Mouse (Mus musculus): ENCODE results near the gene Hcn2.

Hcn2 gene

DNA sequence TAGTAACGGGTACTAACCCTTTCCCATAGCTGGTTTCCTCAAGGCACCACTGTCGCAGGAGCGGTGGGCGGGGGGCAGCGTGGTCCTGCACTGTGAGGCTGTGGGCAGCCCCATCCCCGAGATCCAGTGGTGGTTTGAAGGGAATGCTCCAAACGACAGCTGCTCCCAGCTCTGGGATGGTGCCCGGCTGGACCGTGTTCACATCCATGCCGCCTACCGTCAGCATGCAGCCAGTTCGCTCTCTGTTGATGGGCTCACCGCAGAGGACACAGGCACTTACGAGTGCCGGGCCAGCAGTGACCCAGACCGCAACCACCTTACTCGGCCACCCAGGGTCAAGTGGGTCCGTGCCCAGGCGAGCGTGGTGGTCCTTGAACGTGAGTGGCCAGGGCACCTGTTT lies 7.8 kb upstream of the Hcn2 start:
- DNase-seq (ENCODE audit: low spot score in 2 of 2): no peak

- no peak for DNase-seq (ENCODE audit: low spot score in 2 of 2)
Measured at GRCm38 (mm10) chr10:79709307-79709706, 7.1 kb upstream of the Hcn2 start.

DNA sequence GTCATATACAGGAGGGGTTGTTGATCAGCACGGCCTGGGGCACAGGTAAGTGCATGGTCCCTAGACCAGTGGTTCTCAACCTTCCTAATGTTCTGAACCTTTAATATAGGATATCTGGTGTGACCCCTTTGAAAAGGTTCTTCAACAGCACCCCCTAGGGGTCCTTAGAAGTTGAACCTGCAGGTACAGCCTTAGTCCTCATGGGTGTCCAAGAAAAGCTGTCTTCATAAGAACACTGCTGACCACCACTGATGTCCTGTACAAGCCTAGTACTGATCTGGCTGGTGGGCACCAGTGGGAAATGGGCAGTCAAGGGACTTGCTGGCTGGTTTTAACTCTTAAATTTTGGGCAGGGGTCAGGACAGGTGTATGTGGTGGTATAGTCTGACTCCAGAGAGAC lies 4.4 kb upstream of the Hcn2 start:
- no peak for DNase-seq (ENCODE audit: low spot score in 2 of 2)

DNA sequence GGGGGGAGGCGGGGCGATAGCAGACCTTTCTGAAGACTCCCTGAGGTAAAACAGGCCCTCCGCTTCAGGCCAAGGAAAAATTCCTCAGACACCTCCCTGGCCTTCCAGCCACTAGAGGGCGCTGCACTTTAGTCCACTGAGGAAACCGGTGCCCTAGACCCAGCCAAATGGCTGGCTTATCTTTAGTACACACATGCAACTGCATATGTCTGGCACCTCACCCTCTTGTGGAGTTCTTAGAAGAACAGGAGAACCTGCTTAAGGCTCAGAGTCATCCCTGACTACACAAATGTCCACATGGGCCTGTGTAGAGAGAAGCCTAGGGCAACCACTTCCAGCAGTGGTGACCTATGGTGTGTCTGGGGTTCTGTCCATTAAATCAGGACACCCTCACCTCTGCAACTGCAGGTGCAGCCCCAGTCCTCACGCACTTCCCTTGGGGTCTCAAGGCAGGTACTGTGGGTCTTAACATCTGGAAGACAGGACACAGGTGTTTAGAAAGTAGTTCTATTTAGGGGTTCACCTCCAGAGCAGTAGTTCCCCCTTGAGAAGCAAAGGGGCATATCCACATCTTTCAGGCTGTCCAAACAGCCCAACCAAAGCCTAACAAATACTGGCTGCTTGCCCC lies 3.8 kb upstream of the Hcn2 start:
- DNase-seq (ENCODE audit: low spot score in 2 of 2): peak; percentile 84 to 87

DNA sequence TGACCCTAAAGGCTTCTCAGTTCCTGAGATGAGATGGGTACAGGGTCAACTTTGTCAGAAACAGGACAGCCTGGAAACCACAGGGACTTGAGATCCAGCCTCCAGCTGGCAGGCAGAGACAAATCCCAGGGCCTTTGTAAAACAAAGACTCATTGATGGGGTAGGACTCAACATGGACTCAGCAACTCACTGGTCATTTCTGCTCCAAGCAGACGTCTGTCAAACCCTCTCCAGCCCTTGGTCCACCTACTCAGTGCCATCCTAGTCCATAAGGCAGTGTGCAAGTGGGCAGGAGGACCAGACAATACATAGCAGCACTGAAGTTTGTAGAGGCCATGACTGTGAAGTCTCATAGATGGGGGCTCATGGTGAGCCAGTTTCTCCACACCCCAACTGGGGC lies 3.3 kb upstream of the Hcn2 start:
- peak in 1 of 2 experiments; percentile 44 for DNase-seq (ENCODE audit: low spot score in 2 of 2)

GRCm38 (mm10) chr10:79714996-79715395 lies 1.4 kb upstream of the Hcn2 start:
- DNase-seq (ENCODE audit: low spot score in 2 of 2): no peak

DNA sequence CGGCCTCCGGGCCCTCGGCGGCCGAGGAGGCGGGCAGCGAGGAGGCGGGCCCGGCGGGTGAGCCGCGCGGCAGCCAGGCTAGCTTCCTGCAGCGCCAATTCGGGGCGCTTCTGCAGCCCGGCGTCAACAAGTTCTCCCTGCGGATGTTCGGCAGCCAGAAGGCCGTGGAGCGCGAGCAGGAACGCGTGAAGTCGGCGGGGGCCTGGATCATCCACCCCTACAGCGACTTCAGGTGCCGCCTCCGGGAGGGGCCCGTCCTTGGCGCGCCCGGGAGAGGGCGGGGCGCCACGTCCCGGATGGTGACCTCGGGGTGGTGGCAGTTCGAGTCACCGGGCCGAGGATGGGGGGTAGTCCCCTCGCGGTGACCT lies 538 bp downstream of the Hcn2 start:
- peak in 1 of 2 experiments; percentile 69 for DNase-seq (ENCODE audit: low spot score in 2 of 2)

DNA sequence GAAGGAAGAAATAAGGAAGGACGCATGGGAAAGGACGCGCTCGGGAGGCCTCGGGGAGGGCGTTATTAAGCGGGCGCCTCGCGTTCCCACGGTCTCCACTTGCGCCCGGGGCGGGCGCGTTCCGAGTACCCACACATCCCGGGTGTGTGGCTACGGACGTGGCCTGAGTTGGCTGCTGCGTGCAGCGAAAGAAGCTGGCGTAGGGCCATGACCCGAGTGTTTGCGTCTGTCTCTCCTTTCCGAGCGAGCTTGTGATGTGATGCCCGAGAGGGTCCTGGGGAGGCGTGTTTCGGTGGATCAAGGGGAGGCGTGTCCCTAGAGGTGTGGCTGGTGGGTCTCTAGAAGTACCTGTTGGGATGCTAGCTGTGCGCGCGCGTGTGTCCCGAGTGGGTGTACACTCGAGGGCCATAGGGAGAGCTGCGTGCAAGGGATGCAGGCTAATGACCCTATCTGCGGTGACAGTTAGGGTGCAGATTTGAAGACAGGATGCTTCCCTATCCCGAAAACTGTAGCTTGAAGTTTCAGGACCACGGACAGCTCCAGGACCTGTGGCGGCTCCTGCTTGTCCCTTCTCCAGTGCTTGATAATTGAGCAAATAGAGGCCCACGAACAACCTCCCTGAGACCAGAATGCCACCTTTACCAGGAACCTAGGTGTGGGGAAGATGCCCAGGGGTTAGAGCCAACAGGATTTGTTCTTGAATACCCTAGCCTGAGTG lies 1.4 kb downstream of the Hcn2 start:
- DNase-seq (ENCODE audit: low spot score in 2 of 2): no peak

DNA sequence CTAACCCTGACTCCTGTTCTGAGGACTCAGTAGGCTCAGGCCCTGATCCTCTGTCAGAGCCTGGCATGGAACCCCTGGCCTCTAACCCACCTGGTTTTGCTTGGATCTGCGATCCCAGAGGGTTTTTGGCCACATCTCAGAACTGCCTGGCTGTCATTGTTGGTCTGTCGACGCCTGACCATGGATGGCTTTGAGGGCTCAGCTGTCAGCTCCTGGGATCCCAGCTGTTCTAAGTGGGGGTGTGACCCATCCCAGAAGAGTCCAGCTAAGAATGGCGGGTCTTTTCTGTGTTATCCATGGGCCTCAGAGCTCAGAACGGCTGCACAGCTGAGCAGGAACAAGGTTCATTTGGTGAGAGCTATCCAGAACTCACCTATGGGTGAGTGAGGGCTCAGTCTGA lies 4.7 kb downstream of the Hcn2 start:
- DNase-seq (ENCODE audit: low spot score in 2 of 2): no peak

DNA sequence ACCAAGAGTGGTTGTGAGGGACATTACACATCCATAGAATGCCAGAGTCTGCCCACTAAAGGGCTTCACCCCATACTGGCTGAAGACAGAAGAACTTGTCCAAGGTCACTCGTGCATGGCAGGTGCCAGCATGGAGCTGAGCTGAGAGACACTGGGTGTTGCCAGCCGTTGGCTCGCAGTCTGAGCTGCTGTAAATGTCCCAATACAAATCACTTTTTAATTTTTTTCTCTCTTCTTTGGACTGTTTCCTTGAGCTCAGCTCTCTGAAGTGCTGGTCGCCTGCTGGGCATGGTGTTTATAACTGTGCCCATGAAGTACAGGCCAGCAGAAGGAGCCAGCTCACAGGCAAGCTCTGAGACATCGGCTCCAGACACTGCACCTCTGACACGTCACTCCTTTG lies 6.6 kb downstream of the Hcn2 start:
- no peak for DNase-seq (ENCODE audit: low spot score in 2 of 2)

DNA sequence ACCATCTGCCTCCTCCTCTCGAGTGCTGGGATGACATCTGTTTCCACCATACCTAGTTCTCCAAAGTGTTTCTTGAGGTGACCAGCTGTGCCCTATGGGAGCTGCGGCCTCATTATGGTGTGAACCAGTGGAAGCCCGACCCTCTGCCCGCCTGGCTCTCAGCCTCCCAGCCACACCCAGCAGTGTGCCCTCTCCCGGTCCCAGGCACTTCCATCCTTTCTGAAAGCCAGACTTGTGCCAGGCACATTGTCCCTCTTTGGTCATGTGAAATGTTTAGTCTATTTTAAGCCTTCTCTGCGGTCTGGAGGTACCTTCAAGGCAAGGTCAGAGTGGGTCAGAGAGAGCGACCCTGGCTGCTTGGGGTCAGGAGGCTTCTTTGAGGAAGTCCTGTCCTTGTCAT lies 7.3 kb downstream of the Hcn2 start:
- DNase-seq (ENCODE audit: low spot score in 2 of 2): no peak

DNA sequence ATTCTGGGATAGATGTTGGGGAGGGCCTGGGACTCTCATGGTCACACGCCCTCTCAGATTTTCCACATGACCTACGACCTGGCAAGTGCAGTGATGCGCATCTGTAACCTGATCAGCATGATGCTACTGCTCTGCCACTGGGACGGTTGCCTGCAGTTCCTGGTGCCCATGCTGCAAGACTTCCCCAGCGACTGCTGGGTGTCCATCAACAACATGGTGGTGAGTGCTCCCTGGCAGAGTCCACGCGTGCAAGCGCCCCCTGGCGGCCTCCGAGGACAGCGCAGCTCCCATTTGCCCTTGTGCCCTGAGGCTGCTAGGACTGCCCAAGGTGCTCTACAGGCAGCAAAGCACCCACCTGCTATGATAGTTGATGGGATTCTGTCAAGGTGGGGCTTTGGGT lies 9.7 kb downstream of the Hcn2 start:
- DNase-seq (ENCODE audit: low spot score in 2 of 2): peak in 1 of 2 experiments; percentile 56

DNA sequence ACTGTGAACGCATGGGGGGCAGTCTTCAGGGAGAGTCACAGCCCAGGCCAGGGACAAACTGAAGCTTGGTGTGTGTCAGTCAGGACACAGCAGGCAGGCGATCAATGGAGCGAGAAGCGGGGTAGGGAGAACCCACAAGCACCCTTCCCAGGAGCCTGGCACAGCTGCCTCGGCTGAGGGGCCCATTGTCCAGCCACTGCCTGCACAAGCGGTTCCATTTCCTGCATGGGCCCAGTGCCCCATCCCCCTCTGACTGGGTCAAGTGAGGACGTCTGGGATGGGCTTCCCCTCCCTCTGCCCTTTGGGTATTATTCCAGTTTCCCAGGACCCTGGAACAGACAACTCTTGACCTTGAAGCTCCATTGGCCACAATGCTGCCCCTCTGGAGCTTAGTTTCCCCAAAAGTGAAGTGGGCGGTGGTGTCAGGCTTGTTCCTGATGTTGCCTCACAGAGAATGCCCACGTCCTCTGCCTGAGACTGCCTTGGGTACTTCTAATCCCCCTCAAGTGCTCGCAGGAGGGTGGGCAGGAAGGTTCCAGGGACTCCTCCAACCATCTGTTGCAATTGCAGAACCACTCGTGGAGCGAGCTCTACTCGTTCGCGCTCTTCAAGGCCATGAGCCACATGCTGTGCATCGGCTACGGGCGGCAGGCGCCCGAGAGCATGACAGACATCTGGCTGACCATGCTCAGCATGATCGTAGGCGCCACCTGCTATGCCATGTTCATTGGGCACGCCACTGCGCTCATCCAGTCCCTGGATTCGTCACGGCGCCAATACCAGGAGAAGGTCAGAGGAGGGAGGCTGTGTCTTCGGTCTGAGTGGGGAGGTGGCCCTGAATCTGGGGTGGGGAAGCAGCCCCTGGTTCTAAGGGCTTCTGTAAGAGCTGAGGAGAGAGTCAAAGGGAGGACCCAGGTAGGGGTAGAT lies 12.2 kb downstream of the Hcn2 start:
- no peak for DNase-seq (ENCODE audit: low spot score in 2 of 2)

DNA sequence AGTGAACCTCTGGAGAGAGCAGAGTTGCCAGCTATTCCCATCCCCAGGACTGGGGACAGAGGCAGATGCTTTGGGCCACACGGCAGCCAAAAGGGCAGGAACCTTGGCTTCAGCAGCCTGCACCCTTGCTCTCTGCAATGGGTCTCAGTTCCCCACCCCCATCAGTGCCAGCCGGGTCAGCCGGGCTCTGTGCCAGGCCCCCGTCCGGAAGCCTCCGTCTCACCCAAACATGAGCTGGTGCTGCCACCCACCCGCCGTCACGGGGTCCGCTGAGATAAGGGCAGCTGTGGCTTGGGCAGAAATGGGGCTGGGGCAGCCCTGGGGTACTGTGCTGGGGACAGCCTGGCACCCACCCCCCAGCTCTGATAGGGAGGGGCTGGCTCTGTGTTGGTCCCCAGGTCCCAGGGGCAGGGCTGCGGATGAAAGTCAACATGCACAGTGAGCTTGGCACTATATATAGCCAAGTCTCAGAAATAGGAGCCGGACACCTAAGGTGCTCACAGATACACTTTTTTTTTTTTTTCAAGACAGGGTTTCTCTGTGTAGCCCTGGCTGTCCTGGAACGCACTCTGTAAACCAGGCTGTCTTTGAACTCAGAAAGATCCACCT lies 13.0 kb downstream of the Hcn2 start:
- no peak for DNase-seq (ENCODE audit: low spot score in 2 of 2)

DNA sequence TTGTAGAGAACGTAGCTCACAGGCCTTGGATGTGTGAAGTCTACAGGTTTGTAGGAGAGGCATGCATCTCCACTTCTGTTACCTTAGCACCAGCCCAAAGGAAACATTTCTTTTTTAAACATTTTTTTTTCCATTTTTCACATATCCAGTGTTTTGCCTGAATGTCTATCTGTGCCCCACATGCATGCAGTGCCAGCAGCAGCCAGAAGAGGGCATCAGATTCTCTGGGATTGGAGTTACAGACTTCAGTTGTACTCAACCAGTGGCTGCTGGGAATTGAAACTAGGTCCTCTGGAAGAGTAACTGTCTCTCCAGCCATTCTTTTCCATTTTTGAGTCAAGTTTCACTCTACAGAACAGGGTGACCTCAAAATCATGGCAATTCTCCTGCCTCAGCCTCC lies 16.1 kb downstream of the Hcn2 start:
- DNase-seq (ENCODE audit: low spot score in 2 of 2): no peak

- no peak for DNase-seq (ENCODE audit: low spot score in 2 of 2)
Measured at GRCm38 (mm10) chr10:79733847-79734246, 17.4 kb downstream of the Hcn2 start.

DNA sequence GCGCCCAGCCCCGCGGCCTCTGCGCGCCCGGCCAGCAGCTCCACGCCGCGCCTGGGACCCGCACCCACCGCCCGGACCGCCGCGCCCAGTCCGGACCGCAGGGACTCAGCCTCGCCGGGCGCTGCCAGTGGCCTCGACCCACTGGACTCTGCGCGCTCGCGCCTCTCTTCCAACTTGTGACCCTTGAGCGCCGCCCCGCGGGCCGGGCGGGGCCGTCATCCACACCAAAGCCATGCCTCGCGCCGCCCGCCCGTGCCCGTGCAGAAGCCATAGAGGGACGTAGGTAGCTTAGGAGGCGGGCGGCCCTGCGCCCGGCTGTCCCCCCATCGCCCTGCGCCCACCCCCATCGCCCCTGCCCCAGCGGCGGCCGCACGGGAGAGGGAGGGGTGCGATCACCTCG lies 18.9 kb downstream of the Hcn2 start:
- no peak for DNase-seq (ENCODE audit: low spot score in 2 of 2)

DNA sequence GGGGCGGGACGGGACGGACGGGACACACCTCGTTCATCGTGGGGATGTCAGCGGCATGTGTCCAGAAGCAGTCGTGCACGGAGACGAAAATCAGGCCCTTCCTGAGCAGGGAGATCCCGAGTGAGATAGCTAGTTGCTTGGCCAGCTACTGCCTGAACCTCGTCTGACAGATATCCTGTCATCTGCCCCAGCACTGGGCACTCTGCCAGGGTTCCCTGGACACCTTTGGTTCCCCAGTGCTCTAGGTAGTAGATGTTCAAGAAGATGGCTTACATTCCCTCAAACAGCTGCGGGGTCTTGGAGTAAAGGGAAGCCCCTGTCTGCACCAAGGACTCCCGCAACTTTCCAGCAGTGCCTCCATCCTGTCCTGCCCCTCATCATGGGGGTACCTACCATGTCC lies 20.3 kb downstream of the Hcn2 start:
- no peak for DNase-seq (ENCODE audit: low spot score in 2 of 2)

DNA sequence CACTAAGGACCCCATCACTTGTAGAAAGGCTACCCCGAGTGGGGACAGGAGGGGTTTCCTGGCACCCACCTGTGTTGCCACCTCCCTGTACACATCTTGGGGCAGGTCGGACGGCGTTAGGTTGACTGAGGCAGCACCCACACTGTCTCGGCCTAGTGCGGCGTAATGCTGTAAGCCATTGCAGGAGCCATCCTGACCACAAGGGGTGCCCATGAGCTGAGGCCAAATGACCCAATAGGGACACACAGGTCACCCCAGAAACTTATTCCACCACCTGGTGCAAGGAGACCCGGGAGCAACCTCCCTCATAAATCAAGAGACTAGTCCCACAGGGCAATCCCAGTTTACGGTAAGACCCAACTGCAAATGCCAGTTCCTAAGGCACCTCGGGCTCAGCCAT lies 21.8 kb downstream of the Hcn2 start:
- no peak for DNase-seq (ENCODE audit: low spot score in 2 of 2)

- no peak for DNase-seq (ENCODE audit: low spot score in 2 of 2)
Measured at GRCm38 (mm10) chr10:79739234-79739633, 22.8 kb downstream of the Hcn2 start.

GRCm38 (mm10) chr10:79740863-79741262 lies 24.4 kb downstream of the Hcn2 start:
- no peak for DNase-seq (ENCODE audit: low spot score in 2 of 2)

DNA sequence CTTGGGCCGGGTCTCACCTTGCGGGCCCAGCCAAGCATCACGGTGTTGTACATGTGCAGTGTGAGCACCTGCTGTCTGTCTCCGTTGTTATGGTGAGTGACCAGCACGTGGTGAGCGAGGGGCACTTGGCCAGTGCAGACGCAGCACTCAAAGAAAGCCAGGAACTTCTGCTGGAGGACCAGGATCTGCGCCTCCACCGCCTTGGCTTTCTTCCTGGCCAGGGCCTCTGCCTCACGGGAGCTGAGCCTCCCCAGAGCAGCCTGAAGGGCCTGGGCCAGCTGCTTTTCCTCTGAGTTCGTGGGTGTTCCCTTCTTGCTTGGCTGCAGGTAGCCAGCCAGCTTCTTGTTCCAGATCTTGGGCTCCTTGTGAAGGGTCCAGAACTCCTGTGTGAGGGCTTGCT lies 26.7 kb downstream of the Hcn2 start:
- DNase-seq (ENCODE audit: low spot score in 2 of 2): no peak

Data from right cerebral cortex, postnatal 10 days (tissue).